Mouse (Mus musculus) midbrain, embryonic 16.5 days (tissue): ENCODE measurements around the gene Edc4. TPM values are rescaled to one million over a fixed set of nuclear protein-coding genes. Genes with fewer than 3 reads are reported as not detected.

ENCODE experiments used
- ATAC-seq: fragments of 200-750 bp; cut with Nextera tagmentation; 2 replicates; pipeline ENCODE4 v1.8.0; 2017; ENCODE audit warnings: moderate TSS enrichment
- H3K27ac ChIP-seq: fragments of 300-500 bp; sonication (generic); 2 replicates; pipeline ENCODE4 v1.5.1; 2014; ENCODE audit warnings: mild to moderate bottlenecking, low read length, mixed read lengths
- H3K27me3 ChIP-seq: fragments of 300-500 bp; sonication (generic); 2 replicates; pipeline ENCODE4 v1.6.1; 2014; ENCODE audit warnings: low read depth, low read length, mixed read lengths; ENCODE audit not compliant: control insufficient read depth, insufficient read depth
- H3K36me3 ChIP-seq: fragments of 300-500 bp; sonication (generic); 2 replicates; pipeline ENCODE4 v1.6.1; 2014; ENCODE audit warnings: mild to moderate bottlenecking, low read length, moderate library complexity, mixed read lengths; ENCODE audit not compliant: control insufficient read depth, insufficient read depth
- H3K4me1 ChIP-seq: fragments of 300-500 bp; sonication (generic); 2 replicates; pipeline ENCODE4 v1.6.1; 2014; ENCODE audit warnings: mild to moderate bottlenecking, low read length, mixed read lengths; ENCODE audit not compliant: control insufficient read depth, insufficient read depth
- H3K4me2 ChIP-seq: fragments of 300-500 bp; sonication (generic); 2 replicates; pipeline ENCODE4 v1.6.1; 2014; ENCODE audit warnings: mild to moderate bottlenecking, low read length, mixed read lengths
- H3K4me3 ChIP-seq: fragments of 300-500 bp; sonication (generic); 2 replicates; pipeline ENCODE4 v1.5.1; 2014; ENCODE audit warnings: low read depth, mild to moderate bottlenecking, low read length, moderate library complexity, mixed read lengths
- H3K9ac ChIP-seq: fragments of 300-500 bp; sonication (generic); 2 replicates; pipeline ENCODE4 v1.6.1; 2014; ENCODE audit warnings: low read depth, low read length, mixed read lengths
- H3K9me3 ChIP-seq: fragments of 300-500 bp; sonication (generic); replicated peaks from 2 replicates; pipeline ENCODE4 v1.6.1; 2014; ENCODE audit warnings: mild to moderate bottlenecking, low read length, mixed read lengths; ENCODE audit not compliant: control insufficient read depth, poor library complexity, severe bottlenecking
- WGBS: fragments of 180-500 bp; shearing (Covaris S2); extraction: QIAGEN DNeasy Blood & Tissue Kit; methylation state at CpG from one replicate; pipeline ENCODE4 v1.1.7; 2014; 5-methylcytosine and 5-hydroxymethylcytosine counted together
- polyA plus RNA-seq: library from polyadenylated mRNA; unstranded; fragments of >200 nt; fragmentation: Nextera tagmentation; extraction: Ambion mirVana; gene quantifications from 2 replicates; pipeline ENCODE4 v1.2.1, GENCODE M21; 2015

Edc4 gene
- polyA plus RNA-seq, 1 experiment from 2014 or later: 56.9 TPM

GRCm38 (mm10) chr8:105897801-105898480, 17.3 kb downstream of the Edc4 start:
- 80% methylated on average over 9 of the region's 9 CpGs for WGBS
- no peak overlapping the region for H3K27ac ChIP-seq

GRCm38 (mm10) chr8:105900180-105900940, 19.7 kb downstream of the Edc4 start, which contains the start of gene Pskh1:
Pskh1 (plus strand) TSS chr8:105900441.
- peak within 1 kb of the TSS; percentile 80 for H3K4me3 ChIP-seq
- H3K9ac ChIP-seq: peak within 1 kb of the TSS; percentile 94
- H3K9me3 ChIP-seq: no peaks in the 10 kb centered on the region
- H3K27ac ChIP-seq: peak within 1 kb of the TSS; percentile 86
- H3K27me3 ChIP-seq: no peaks in the 10 kb centered on the region
- ATAC-seq: peak; percentile 91
- under 1% methylated on average over 66 of the region's 68 CpGs for WGBS
- H3K36me3 ChIP-seq: no peaks in the 10 kb centered on the region
- peaks cover 10% of the 10 kb centered on the region for H3K4me1 ChIP-seq
- peak within 1 kb of the TSS; percentile 86 for H3K4me2 ChIP-seq

More at GRCm38 (mm10) chr8:105897801-105898480, 17.3 kb downstream of the Edc4 start:
- H3K4me1 ChIP-seq: peaks cover 15% of the 10 kb centered on the region
- H3K9ac ChIP-seq: no peak overlapping the region
- H3K9me3 ChIP-seq: no peaks in the 10 kb centered on the region
- peaks cover under 1% of the 10 kb centered on the region; the same call in 1 of the 2 replicates for H3K36me3 ChIP-seq
- ATAC-seq: no peak
- no peaks in the 10 kb centered on the region for H3K27me3 ChIP-seq
- no peak overlapping the region for H3K4me2 ChIP-seq
- no peak overlapping the region for H3K4me3 ChIP-seq

- Histone ChIP-seq H3K9me3 (no peaks in the 10 kb centered on the region), H3K4me2 (peak overlapping the region; percentile 86), H3K4me3 (peak overlapping the region; percentile 80), H3K27ac (peak overlapping the region; percentile 86), H3K27me3 (no peaks in the 10 kb centered on the region), H3K9ac (peak overlapping the region; percentile 94), H3K36me3 (no peaks in the 10 kb centered on the region), H3K4me1 (peaks cover 10% of the 10 kb centered on the region)
- whole genome bisulfite sequencing: 37% methylated on average over 16 of the region's 16 CpGs
- ATAC-seq: peak; percentile 19
Measured at GRCm38 (mm10) chr8:105900941-105901616, 20.4 kb downstream of the Edc4 start.

GRCm38 (mm10) chr8:105919390-105919789, 38.7 kb downstream of the Edc4 start:
- Histone ChIP-seq H3K27me3 (no peaks in the 10 kb centered on the region), H3K9ac (no peak overlapping the region), H3K9me3 (no peaks in the 10 kb centered on the region), H3K27ac (no peak overlapping the region), H3K4me2 (no peak overlapping the region), H3K4me1 (no peaks in the 10 kb centered on the region), H3K36me3 (no peaks in the 10 kb centered on the region; the same call in 1 of the 2 replicates), H3K4me3 (no peak overlapping the region)
- no peak for ATAC-seq
- WGBS: 95% methylated on average over 3 of the region's 3 CpGs

- Histone ChIP-seq H3K27me3 (no peaks in the 10 kb centered on the region), H3K9ac (no peak overlapping the region), H3K9me3 (no peaks in the 10 kb centered on the region), H3K27ac (no peak overlapping the region), H3K4me2 (no peak overlapping the region), H3K4me3 (no peak overlapping the region), H3K4me1 (no peaks in the 10 kb centered on the region), H3K36me3 (no peaks in the 10 kb centered on the region; the same call in 1 of the 2 replicates)
- WGBS: 69% methylated on average over 3 of the region's 3 CpGs
- no peak for ATAC-seq
Measured at GRCm38 (mm10) chr8:105925123-105925522, 44.4 kb downstream of the Edc4 start.

- peak overlapping the region; percentile 39 for H3K27ac ChIP-seq
- ATAC-seq: peak; percentile 59
- no peak overlapping the region for H3K4me3 ChIP-seq
- WGBS: 15% methylated on average over 8 of the region's 8 CpGs
- H3K36me3 ChIP-seq: no peaks in the 10 kb centered on the region; the same call in 1 of the 2 replicates
- peak overlapping the region; percentile 15; the same call in 1 of the 2 replicates for H3K9ac ChIP-seq
- H3K27me3 ChIP-seq: no peaks in the 10 kb centered on the region
- H3K4me2 ChIP-seq: no peak overlapping the region
- peaks cover under 1% of the 10 kb centered on the region; the same call in 1 of the 2 replicates for H3K4me1 ChIP-seq
- H3K9me3 ChIP-seq: no peaks in the 10 kb centered on the region
Measured at GRCm38 (mm10) chr8:105930602-105931001, 49.9 kb downstream of the Edc4 start.

- H3K27me3 ChIP-seq: no peaks in the 10 kb centered on the region
- H3K9me3 ChIP-seq: no peaks in the 10 kb centered on the region
- no peaks in the 10 kb centered on the region; the same call in 1 of the 2 replicates for H3K36me3 ChIP-seq
- H3K4me3 ChIP-seq: no peak overlapping the region
- H3K27ac ChIP-seq: no peak overlapping the region
- 99% methylated on average over 3 of the region's 3 CpGs for WGBS
- peaks cover 7% of the 10 kb centered on the region for H3K4me1 ChIP-seq
- ATAC-seq: peak; percentile 13
- no peak overlapping the region for H3K4me2 ChIP-seq
- H3K9ac ChIP-seq: no peak overlapping the region
Measured at GRCm38 (mm10) chr8:105931271-105931670, 50.6 kb downstream of the Edc4 start.

GRCm38 (mm10) chr8:105932525-105932924, 51.8 kb downstream of the Edc4 start:
- no peak for ATAC-seq
- Histone ChIP-seq H3K27me3 (no peaks in the 10 kb centered on the region), H3K27ac (no peak overlapping the region), H3K4me2 (no peak overlapping the region), H3K9me3 (no peaks in the 10 kb centered on the region), H3K9ac (no peak overlapping the region), H3K4me1 (peaks cover 8% of the 10 kb centered on the region), H3K4me3 (no peak overlapping the region), H3K36me3 (no peaks in the 10 kb centered on the region; the same call in 1 of the 2 replicates)
- 88% methylated on average over 11 of the region's 11 CpGs for WGBS
